Mouse (Mus musculus) forebrain, embryonic 13.5 days (tissue): ENCODE measurements around the gene Dqx1. TPM values are rescaled to one million over a fixed set of nuclear protein-coding genes. Genes with fewer than 3 reads are reported as not detected.

Experiments used
- ATAC-seq: fragments of 200-750 bp; cut with Nextera tagmentation; 2 replicates; pipeline ENCODE4 v1.8.0; 2017
- H3K27ac ChIP-seq: fragments of 300-500 bp; sonication (generic); 2 replicates; pipeline ENCODE4 v1.5.1; 2015; ENCODE audit warnings: inconsistent platforms, mild to moderate bottlenecking, moderate library complexity
- H3K27me3 ChIP-seq: fragments of 300-500 bp; sonication (generic); 2 replicates; pipeline ENCODE4 v1.6.1; 2015; ENCODE audit warnings: mild to moderate bottlenecking, inconsistent platforms
- H3K36me3 ChIP-seq: fragments of 300-500 bp; sonication (generic); 2 replicates; pipeline ENCODE4 v1.6.1; 2015; ENCODE audit warnings: mild to moderate bottlenecking, inconsistent platforms; ENCODE audit not compliant: poor library complexity, severe bottlenecking
- H3K4me1 ChIP-seq: fragments of 300-500 bp; sonication (generic); 2 replicates; pipeline ENCODE4 v1.6.1; 2015; ENCODE audit warnings: inconsistent platforms
- H3K4me2 ChIP-seq: fragments of 300-500 bp; sonication (generic); 2 replicates; pipeline ENCODE4 v1.6.1; 2015; ENCODE audit warnings: inconsistent platforms, mild to moderate bottlenecking, moderate library complexity
- H3K4me3 ChIP-seq: fragments of 300-500 bp; sonication (generic); 2 replicates; pipeline ENCODE4 v1.5.1; 2015; ENCODE audit warnings: mild to moderate bottlenecking, inconsistent platforms
- H3K9ac ChIP-seq: fragments of 300-500 bp; sonication (generic); 2 replicates; pipeline ENCODE4 v1.6.1; 2015; ENCODE audit warnings: mild to moderate bottlenecking, inconsistent platforms
- H3K9me3 ChIP-seq: fragments of 300-500 bp; sonication (generic); replicated peaks from 2 replicates; pipeline ENCODE4 v1.6.1; 2016; ENCODE audit warnings: inconsistent platforms
- WGBS: fragments of 180-500 bp; shearing (Covaris S2); methylation state at CpG from one replicate; pipeline ENCODE4 v1.1.7; 2015; 5-methylcytosine and 5-hydroxymethylcytosine counted together
- polyA plus RNA-seq: library from polyadenylated mRNA; unstranded; fragments of >200 nt; fragmentation: Nextera tagmentation; extraction: Ambion mirVana; gene quantifications from 2 replicates; pipeline ENCODE4 v1.2.1, GENCODE M21; 2015

Gene Dqx1
- polyA plus RNA-seq, 1 experiment from 2014 or later = 0.59 TPM

DNA sequence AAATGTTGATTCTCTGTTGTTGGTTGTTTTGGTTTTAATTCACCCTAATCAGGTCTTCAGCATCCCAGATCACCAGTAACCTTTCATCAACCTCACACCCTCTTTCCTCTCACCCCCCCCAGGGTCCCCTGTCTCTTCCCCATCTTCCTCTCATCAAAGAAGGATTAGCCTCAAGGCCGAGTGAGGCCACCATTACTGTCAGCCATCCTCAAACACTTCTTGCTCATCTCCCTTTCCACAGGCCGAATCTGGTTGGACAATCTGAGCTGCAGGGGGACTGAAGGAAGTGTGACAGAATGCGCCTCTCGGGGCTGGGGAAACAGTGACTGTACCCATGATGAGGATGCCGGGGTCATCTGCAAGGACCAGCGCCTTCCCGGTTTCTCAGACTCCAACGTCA, 20.5 kb upstream of the Dqx1 start:
- Histone ChIP-seq H3K9me3 (no peaks in the 10 kb centered on the region), H3K36me3 (no peaks in the 10 kb centered on the region), H3K4me1 (peaks cover 37% of the 10 kb centered on the region), H3K27me3 (peaks cover 16% of the 10 kb centered on the region), H3K4me3 (no peak overlapping the region), H3K4me2 (no peak overlapping the region), H3K27ac (no peak overlapping the region), H3K9ac (no peak overlapping the region)
- no peak for ATAC-seq
- 80% methylated on average over 8 of the region's 8 CpGs for WGBS

DNA sequence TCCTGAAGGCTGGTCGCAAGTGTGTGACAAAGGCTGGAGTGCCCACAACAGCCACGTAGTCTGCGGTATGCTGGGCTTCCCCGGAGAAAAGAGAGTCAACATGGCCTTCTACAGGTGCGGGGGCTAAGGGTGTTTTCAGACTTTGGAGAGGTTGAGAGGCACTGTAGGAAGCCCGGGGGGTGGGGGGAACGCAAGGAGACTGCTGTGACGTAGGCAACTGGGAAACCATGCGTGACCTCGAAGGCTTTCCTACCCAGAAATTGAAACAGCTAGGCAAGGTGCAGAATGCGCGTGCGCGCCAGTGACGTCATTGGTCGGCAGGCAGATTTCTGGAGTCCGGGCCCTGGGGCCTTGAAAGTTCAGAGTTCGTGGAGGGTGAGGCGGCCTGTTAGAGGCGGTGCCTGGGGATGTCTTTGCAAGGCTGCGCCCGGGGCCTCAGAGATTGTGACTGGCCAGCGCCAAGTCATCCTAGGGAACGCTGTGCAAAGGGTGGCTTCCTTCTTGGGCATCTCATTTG, 19.1 kb upstream of the Dqx1 start:
- H3K27me3 ChIP-seq = peaks cover 10% of the 10 kb centered on the region; the same call in 1 of the 2 replicates
- H3K4me2 ChIP-seq = peak overlapping the region; percentile 65
- H3K4me3 ChIP-seq = peak overlapping the region; percentile 31
- H3K9me3 ChIP-seq = no peaks in the 10 kb centered on the region
- H3K27ac ChIP-seq = no peak overlapping the region
- peaks cover 23% of the 10 kb centered on the region for H3K4me1 ChIP-seq
- H3K9ac ChIP-seq = peak overlapping the region; percentile 40; the same call in 1 of the 2 replicates
- H3K36me3 ChIP-seq = no peaks in the 10 kb centered on the region
- WGBS = 9% methylated on average over 24 of the region's 24 CpGs
- ATAC-seq = peak; percentile 66

DNA sequence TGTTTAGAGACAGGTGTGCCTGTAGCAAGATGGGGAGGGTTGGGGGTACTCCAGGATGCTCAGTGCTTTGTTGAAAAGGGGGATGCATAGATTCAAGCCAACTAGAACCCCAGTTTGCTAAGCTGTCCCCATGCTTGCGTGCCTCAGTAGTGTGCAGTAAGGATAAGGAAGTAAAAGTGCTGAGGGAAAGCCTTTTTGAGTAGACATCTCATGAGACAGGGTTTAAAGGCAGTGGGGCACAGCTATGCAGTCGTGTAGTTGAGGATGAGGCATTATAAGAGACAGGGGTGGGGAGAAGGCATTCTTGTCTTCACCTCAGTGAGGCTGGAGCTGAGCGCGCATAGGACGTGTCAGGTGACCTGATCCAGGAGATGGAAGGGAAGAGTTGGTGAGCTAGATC, 17.0 kb upstream of the Dqx1 start:
- no peak overlapping the region for H3K4me2 ChIP-seq
- no peaks in the 10 kb centered on the region for H3K36me3 ChIP-seq
- no peaks in the 10 kb centered on the region for H3K9me3 ChIP-seq
- peaks cover 11% of the 10 kb centered on the region for H3K4me1 ChIP-seq
- ATAC-seq = no peak
- 0 out of 2 replicates have a peak, but pooled peaks cover 8% of the 10 kb centered on the region for H3K27me3 ChIP-seq
- H3K9ac ChIP-seq = no peak overlapping the region
- H3K27ac ChIP-seq = no peak overlapping the region
- H3K4me3 ChIP-seq = no peak overlapping the region
- 80% methylated on average over 5 of the region's 5 CpGs for WGBS

DNA sequence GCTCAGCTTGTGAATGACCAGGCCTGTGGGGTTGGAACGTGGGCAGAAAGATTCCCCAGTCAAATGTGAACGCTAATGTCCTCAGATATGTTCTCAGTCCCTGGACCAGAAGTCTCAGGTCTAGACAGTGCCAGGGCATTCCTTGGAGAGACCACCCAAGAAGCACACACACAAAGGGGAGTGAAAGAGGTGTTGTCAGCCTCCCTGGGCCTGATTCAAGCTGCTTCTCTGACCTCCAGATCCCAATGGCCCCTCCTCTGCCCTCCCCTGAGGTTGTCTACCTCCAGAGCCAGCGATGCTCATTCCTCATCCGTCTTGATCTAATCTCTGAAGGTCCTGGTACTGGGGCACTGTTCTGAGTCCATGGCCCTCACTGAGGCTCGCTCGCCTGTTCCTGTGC, 14.1 kb upstream of the Dqx1 start:
- H3K9me3 ChIP-seq = no peaks in the 10 kb centered on the region
- no peaks in the 10 kb centered on the region for H3K36me3 ChIP-seq
- no peak overlapping the region for H3K4me3 ChIP-seq
- 64% methylated on average over 6 of the region's 6 CpGs for WGBS
- no peak for ATAC-seq
- H3K27me3 ChIP-seq = no peaks in the 10 kb centered on the region
- no peak overlapping the region for H3K27ac ChIP-seq
- H3K4me2 ChIP-seq = no peak overlapping the region
- no peak overlapping the region for H3K9ac ChIP-seq
- H3K4me1 ChIP-seq = peaks cover 4% of the 10 kb centered on the region

GRCm38 (mm10) chr6:83043993-83044392, 13.7 kb upstream of the Dqx1 start:
- H3K9ac ChIP-seq = no peak overlapping the region
- H3K9me3 ChIP-seq = no peaks in the 10 kb centered on the region
- no peak overlapping the region for H3K4me3 ChIP-seq
- WGBS = 94% methylated on average over 5 of the region's 5 CpGs
- H3K4me2 ChIP-seq = no peak overlapping the region
- no peaks in the 10 kb centered on the region for H3K4me1 ChIP-seq
- no peak for ATAC-seq
- H3K36me3 ChIP-seq = no peaks in the 10 kb centered on the region
- H3K27me3 ChIP-seq = no peaks in the 10 kb centered on the region
- H3K27ac ChIP-seq = no peak overlapping the region

GRCm38 (mm10) chr6:83044742-83045141, 12.9 kb upstream of the Dqx1 start:
- no peaks in the 10 kb centered on the region for H3K9me3 ChIP-seq
- 84% methylated on average over 9 of the region's 9 CpGs for WGBS
- ATAC-seq = no peak
- no peaks in the 10 kb centered on the region for H3K27me3 ChIP-seq
- no peak overlapping the region for H3K4me2 ChIP-seq
- no peak overlapping the region for H3K27ac ChIP-seq
- H3K4me1 ChIP-seq = no peaks in the 10 kb centered on the region
- no peak overlapping the region for H3K4me3 ChIP-seq
- no peaks in the 10 kb centered on the region for H3K36me3 ChIP-seq
- no peak overlapping the region for H3K9ac ChIP-seq

DNA sequence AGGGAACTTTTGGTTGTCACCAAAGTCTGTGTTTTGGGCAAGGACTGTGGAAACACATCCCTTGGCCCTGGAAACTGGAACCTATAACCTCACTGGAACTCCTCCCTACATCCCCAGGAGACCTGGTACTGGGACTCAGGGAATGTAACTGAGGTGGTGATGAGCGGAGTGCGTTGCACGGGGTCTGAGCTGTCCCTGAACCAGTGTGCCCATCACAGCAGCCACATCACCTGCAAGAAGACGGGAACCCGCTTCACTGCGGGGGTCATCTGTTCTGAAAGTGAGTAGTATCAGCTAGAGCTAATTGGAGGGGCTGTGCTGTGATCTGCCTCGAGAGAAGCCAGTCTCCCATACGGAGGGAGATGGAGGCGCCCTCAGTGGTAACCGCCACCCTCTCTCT, 8.3 kb upstream of the Dqx1 start:
- WGBS = 71% methylated on average over 10 of the region's 10 CpGs
- H3K9me3 ChIP-seq = no peaks in the 10 kb centered on the region
- H3K27ac ChIP-seq = no peak overlapping the region
- no peak overlapping the region for H3K4me3 ChIP-seq
- no peaks in the 10 kb centered on the region for H3K27me3 ChIP-seq
- H3K9ac ChIP-seq = no peak overlapping the region
- no peak for ATAC-seq
- H3K36me3 ChIP-seq = peaks cover 17% of the 10 kb centered on the region
- H3K4me2 ChIP-seq = no peak overlapping the region
- peaks cover 15% of the 10 kb centered on the region for H3K4me1 ChIP-seq

GRCm38 (mm10) chr6:83053136-83053960, 4.3 kb upstream of the Dqx1 start:
- no peaks in the 10 kb centered on the region for H3K27me3 ChIP-seq
- peak overlapping the region; percentile 70 for H3K27ac ChIP-seq
- peak overlapping the region; percentile 94 for H3K4me2 ChIP-seq
- peaks cover 40% of the 10 kb centered on the region for H3K36me3 ChIP-seq
- H3K9me3 ChIP-seq = no peaks in the 10 kb centered on the region
- peaks cover 29% of the 10 kb centered on the region for H3K4me1 ChIP-seq
- no peak for ATAC-seq
- peak overlapping the region; percentile 86 for H3K9ac ChIP-seq
- H3K4me3 ChIP-seq = peak overlapping the region; percentile 99
- WGBS = 3% methylated on average over 26 of the region's 26 CpGs

DNA sequence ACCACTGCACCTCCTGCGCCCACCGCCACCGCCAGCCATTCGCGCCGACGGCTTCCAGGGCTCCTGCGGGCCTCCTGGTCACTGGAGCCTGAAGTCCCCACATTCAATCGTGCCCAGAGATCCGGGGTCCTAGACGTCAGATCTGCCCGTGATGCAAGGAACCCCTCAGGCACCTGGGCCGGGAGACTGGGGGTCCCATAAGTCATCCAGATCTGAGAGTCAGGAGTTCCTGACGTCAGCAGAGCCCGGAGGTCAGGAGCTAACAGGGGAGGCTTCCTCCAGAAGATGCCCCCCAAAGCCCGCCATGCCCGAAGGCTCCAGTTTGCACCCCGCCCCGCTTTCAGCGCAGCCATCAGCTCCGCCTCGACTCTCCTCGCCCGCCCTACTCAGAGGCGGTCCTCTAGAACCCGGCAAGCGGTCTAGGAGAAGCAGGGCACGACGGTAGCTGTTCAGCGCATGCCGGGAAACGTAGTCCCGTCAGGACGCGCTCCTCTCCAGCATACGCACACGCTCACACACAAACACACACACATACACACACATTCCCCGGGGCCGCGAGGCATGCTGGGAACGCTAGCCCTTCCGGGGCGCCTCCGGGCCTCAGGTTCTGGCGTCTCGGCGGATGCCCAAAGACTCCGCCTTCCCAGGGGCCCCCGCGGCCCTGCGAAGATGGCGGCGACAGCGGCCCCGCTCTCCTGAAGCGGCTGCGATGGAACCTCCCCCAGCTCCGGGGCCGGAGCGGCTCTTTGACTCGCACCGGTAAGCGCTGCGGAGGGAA, 3.4 kb upstream of the Dqx1 start, which contains the start of gene Aup1:
Gene Aup1 (plus strand): TSS at position 448 of the 778 bp plus-strand sequence.
- H3K36me3 ChIP-seq = peaks cover 40% of the 10 kb centered on the region
- peak within 1 kb of the TSS; percentile 99 for H3K4me3 ChIP-seq
- H3K4me1 ChIP-seq = peaks cover 29% of the 10 kb centered on the region
- H3K9me3 ChIP-seq = no peaks in the 10 kb centered on the region
- peak; percentile 98 for ATAC-seq
- H3K27me3 ChIP-seq = peaks cover 2% of the 10 kb centered on the region; the same call in 1 of the 2 replicates
- under 1% methylated on average over 64 of the region's 64 CpGs for WGBS
- peak within 1 kb of the TSS; percentile 86 for H3K9ac ChIP-seq
- peak within 1 kb of the TSS; percentile 70 for H3K27ac ChIP-seq
- peak within 1 kb of the TSS; percentile 94 for H3K4me2 ChIP-seq

DNA sequence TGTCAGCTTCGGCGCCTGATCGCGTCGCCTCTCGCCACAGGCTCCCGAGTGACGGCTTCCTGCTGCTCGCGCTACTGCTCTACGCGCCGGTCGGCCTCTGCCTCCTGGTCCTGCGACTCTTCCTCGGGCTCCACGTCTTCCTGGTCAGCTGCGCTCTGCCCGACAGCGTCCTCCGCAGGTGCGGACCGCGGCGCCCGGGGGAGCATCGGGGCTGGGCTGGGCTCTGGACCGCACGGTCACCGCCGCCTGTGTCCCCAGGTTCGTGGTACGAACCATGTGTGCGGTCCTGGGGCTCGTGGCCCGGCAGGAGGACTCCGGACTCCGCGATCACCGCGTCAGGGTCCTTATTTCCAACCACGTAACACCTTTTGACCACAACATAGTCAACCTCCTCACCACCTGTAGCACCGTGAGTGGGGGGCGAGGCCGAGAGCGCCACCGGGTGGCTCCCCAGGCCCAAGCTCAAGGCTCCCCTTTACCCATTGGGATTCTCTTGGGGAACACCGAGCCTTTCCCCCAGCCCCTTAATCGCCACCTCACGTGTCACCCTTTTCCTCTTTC, 2.7 kb upstream of the Dqx1 start, which contains the start of gene Htra2:
Gene Htra2 (minus strand): TSS at position 403 of the 561 bp plus-strand sequence.
- H3K36me3 ChIP-seq = peaks cover 40% of the 10 kb centered on the region

DNA sequence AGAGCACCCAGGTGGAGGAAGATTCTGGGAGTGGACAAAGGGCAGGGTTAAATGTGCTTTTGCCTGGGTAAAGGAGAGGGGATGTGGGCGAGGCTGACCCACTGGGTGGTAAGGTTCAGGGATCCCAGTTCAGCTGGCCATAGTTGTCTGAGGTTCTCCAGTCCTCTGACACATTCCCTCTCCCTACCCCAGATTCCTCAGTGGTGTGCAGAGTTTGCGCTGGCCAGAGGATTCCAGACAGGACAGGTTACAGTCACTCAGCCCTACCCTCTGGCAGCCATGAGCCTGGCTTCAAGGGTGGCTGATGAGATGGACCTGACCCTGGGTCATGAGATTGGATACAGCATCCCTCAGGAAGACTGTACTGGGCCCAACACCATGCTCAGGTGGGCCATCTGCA, 1.1 kb downstream of the Dqx1 start:
- 72% methylated on average over 2 of the region's 2 CpGs for WGBS
- Histone ChIP-seq H3K9me3 (no peaks in the 10 kb centered on the region), H3K4me2 (no peak overlapping the region), H3K9ac (no peak overlapping the region), H3K4me3 (no peak overlapping the region), H3K36me3 (peaks cover 23% of the 10 kb centered on the region), H3K27ac (no peak overlapping the region), H3K4me1 (peaks cover 14% of the 10 kb centered on the region), H3K27me3 (peaks cover 41% of the 10 kb centered on the region)
- ATAC-seq = no peak

More for the DNA sequence above, 2.7 kb upstream of the Dqx1 start, which contains the start of gene Htra2:
- Histone ChIP-seq H3K9me3 (no peaks in the 10 kb centered on the region), H3K4me2 (peak within 1 kb of the TSS; percentile 94), H3K27me3 (peaks cover 7% of the 10 kb centered on the region; the same call in 1 of the 2 replicates), H3K9ac (peak within 1 kb of the TSS; percentile 86), H3K4me1 (peaks cover 29% of the 10 kb centered on the region), H3K27ac (peak within 1 kb of the TSS; percentile 70), H3K4me3 (peak within 1 kb of the TSS; percentile 99)
- ATAC-seq = peak; percentile 39
- WGBS = 0% methylated on average over 44 of the region's 50 CpGs
